Mouse (Mus musculus): ENCODE measurements around the gene Clstn2. TPM values are rescaled to one million over a fixed set of nuclear protein-coding genes. Genes with fewer than 3 reads are reported as not detected.

The Clstn2 gene
- total RNA-seq, 2 experiments from 2014 or later, result 148 to 162 TPM

DNA sequence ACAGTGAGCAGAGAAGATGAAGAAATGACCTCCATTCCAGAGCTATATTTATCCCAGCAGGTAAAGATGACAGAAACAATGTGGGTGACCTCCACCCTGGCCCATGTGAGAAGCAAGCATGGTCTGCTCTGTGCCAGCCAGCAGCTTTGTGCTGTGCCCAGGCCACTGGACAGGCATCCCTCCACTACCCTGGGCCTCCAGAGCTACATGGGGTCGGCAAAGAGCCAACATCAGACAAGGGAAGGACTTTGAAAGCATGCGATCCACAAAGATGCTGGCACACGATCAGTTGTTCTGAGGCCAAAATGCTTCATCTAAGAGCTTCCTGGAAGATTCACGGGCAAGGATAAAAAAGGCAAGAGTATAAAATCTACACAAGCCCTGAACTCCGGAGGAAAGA, 36.6 kb downstream of the Clstn2 start:
- no peak for DNase-seq (ENCODE audit: low spot score in 2 of 2)
- TF ChIP-seq CTCF (conservative IDR thresholded peaks at IDR 0.05), result no peak
- Histone ChIP-seq H3K27ac (peak overlapping the region; percentile 28), H3K4me3 (no peak overlapping the region)

GRCm38 (mm10) chr9:97995723-97996122, 37.3 kb downstream of the Clstn2 start:
- Histone ChIP-seq H3K4me3 (no peak overlapping the region), H3K27ac (peak overlapping the region; percentile 28; the same call in 1 of the 2 replicates)
- no peak for TF ChIP-seq CTCF (conservative IDR thresholded peaks at IDR 0.05)
- DNase-seq (ENCODE audit: low spot score in 2 of 2), result no peak

GRCm38 (mm10) chr9:97992131-97992530, 40.9 kb downstream of the Clstn2 start:
- H3K4me3 ChIP-seq, result no peak overlapping the region
- TF ChIP-seq CTCF (conservative IDR thresholded peaks at IDR 0.05), result no peak
- no peak overlapping the region for H3K27ac ChIP-seq
- no peak for DNase-seq (ENCODE audit: low spot score in 2 of 2)

DNA sequence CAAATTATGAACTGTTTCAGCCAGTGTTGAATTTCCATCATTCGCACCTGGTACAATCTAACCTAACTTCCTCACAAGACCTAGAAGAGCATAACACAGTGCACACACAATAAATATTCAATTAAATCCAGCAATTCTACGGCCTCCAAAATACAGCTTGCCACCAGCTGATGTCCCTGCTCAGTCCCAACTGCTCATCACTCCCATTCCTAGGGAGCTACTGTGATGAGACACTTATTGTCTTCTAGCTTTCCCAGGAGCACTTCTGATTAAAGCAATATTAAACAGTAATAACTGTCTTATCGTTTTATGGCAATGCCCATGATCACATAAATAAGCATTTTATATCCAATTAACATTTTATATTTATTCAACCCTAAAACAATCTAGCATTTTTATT, 55.6 kb downstream of the Clstn2 start:
- no peak for TF ChIP-seq CTCF (conservative IDR thresholded peaks at IDR 0.05)
- DNase-seq (ENCODE audit: low spot score in 2 of 2), result no peak
- no peak overlapping the region for H3K27ac ChIP-seq
- H3K4me3 ChIP-seq, result no peak overlapping the region

- H3K27ac ChIP-seq, result peak overlapping the region; percentile 3; the same call in 1 of the 2 replicates
- peak in 1 of 2 experiments; percentile 37 for DNase-seq (ENCODE audit: low spot score in 2 of 2)
- no peak for TF ChIP-seq CTCF (conservative IDR thresholded peaks at IDR 0.05)
- H3K4me3 ChIP-seq, result no peak overlapping the region
Measured at GRCm38 (mm10) chr9:97974801-97975347, 58.1 kb downstream of the Clstn2 start.

- Histone ChIP-seq H3K4me3 (no peak overlapping the region), H3K27ac (peak overlapping the region; percentile 36; the same call in 1 of the 2 replicates)
- TF ChIP-seq CTCF (conservative IDR thresholded peaks at IDR 0.05), result no peak
- peak; percentile 19 to 26 for DNase-seq (ENCODE audit: low spot score in 2 of 2)
Measured at GRCm38 (mm10) chr9:97966691-97967090, 66.3 kb downstream of the Clstn2 start.

- no peak for DNase-seq (ENCODE audit: low spot score in 2 of 2)
- no peak for TF ChIP-seq CTCF (conservative IDR thresholded peaks at IDR 0.05)
- Histone ChIP-seq H3K27ac (no peak overlapping the region), H3K4me3 (no peak overlapping the region)
Measured at GRCm38 (mm10) chr9:97957508-97957907, 75.5 kb downstream of the Clstn2 start.

- TF ChIP-seq CTCF (conservative IDR thresholded peaks at IDR 0.05), result no peak
- DNase-seq (ENCODE audit: low spot score in 2 of 2), result no peak
- H3K27ac ChIP-seq, result no peak overlapping the region
Measured at GRCm38 (mm10) chr9:97956407-97957106, 76.4 kb downstream of the Clstn2 start.

DNA sequence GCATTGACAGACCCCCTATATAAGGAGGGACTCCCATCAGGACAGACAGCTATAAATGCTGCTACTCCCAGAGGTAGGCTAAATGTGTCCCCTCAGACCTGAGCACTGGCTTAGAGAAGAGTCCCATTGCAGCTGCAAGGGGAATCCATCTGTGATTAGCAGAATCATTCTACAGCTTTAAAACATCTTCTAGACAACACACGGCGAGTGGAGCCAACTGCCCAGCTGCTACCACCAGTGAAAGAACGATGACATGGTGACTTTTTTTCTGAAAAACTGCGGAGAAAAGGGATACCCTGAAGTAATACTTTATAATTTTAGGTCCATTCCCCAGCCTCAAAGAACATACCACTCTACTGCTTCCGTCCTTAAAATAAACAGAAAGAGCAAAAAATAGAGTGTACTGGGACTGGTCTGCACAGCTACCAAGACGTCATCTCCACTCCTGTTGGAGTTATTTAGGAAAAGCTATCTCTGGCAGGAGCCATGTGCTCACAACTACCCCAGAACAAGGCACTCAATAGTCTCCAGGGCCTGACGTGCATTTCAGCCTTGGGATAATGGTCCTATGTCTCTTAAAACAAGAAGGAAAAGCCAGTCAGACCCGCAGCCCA, 79.1 kb downstream of the Clstn2 start:
- Histone ChIP-seq H3K4me3 (no peak overlapping the region), H3K27ac (peak overlapping the region; percentile 23; the same call in 1 of the 2 replicates)
- DNase-seq (ENCODE audit: low spot score in 2 of 2), result no peak
- TF ChIP-seq CTCF (conservative IDR thresholded peaks at IDR 0.05), result no peak

More at GRCm38 (mm10) chr9:97956407-97957106, 76.4 kb downstream of the Clstn2 start:
- no peak overlapping the region for H3K4me3 ChIP-seq

- Histone ChIP-seq H3K27ac (no peak overlapping the region), H3K4me3 (no peak overlapping the region)
- TF ChIP-seq CTCF (conservative IDR thresholded peaks at IDR 0.05), result no peak
- DNase-seq (ENCODE audit: low spot score in 2 of 2), result no peak
Measured at GRCm38 (mm10) chr9:97950378-97951006, 82.5 kb downstream of the Clstn2 start.

DNA sequence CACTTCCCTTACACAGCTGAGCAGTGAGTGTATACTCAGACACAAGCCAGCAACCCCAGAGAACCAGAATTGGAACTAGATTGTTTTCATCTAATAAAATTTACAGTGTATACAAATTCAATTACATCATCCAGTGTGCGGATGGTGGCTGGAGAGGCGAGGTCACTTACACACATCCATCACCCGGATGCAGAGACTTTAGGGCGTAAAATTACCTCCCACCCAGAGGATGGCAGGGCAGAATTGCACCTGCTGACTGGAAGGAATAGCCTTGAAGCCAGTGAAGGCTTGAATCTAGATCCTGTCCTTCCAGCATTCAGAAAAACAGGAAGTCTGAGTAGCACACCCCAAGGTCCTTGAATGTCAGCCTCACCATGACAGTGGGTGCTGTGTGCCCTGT, 113.7 kb downstream of the Clstn2 start:
- Histone ChIP-seq H3K4me3 (no peak overlapping the region), H3K27ac (no peak overlapping the region)
- no peak for TF ChIP-seq CTCF (conservative IDR thresholded peaks at IDR 0.05)
- DNase-seq (ENCODE audit: low spot score in 2 of 2), result no peak

DNA sequence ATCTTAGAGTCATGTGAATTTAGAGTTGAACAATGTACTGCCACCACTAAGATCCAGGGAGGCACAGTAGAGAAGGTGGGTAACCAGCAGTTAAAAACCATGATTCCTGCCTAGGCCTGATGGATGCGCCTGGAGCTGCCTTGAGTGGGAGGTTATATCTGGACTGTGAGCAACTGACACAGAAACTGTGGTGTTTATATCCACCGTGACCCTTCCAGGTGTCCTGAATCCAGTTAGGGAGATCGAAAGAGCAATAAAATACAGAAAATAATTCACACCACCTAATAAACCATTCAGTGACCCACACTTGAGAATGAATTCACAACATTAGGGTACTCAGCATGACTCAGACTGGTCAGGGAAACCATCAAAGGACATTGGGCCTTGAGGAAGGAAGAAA, 141.6 kb downstream of the Clstn2 start:
- no peak for TF ChIP-seq CTCF (conservative IDR thresholded peaks at IDR 0.05)
- DNase-seq (ENCODE audit: low spot score in 2 of 2), result no peak
- H3K27ac ChIP-seq, result no peak overlapping the region; the same call in 1 of the 2 replicates
- H3K4me3 ChIP-seq, result no peak overlapping the region

DNA sequence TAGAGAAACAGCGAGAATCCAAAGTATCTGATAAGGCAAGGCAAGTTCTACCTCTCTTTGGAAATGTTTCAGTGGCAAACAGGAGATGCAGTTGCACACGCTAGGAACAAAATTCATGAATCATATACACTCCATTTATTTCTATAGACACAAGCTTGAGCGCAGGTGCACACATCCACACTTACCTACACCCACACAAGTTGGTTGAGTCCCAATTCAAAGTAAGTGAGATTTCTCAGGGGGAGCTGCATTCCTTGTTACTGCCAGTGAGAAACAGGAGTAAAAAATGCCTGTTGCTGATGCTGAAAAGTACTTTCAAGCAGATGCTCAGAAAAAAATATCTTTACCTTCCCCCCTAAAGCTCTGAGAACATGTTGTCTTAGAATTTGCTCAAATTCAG, 149.6 kb downstream of the Clstn2 start:
- H3K27ac ChIP-seq, result no peak overlapping the region
- TF ChIP-seq CTCF (conservative IDR thresholded peaks at IDR 0.05), result no peak
- no peak overlapping the region for H3K4me3 ChIP-seq
- DNase-seq (ENCODE audit: low spot score in 2 of 2), result peak in 1 of 2 experiments; percentile 39

All from layer of hippocampus, adult 2 months (tissue).